Mouse (Mus musculus) heart, postnatal 36 days (tissue): Measurements from ENCODE around the gene Serinc4. TPM values are rescaled to one million over a fixed set of nuclear protein-coding genes. Genes with fewer than 3 reads are reported as not detected.

ENCODE experiments used
- DNase-seq, 2 experiments: peaks; one replicate each; pipeline ENCODE4 v3.0.0; 2021 to 2022
- intact Hi-C: fragments of 180-260 bp; cut with DNase I; formaldehyde crosslinking; loops from one replicate; pipeline ENCODE4 v1.15.1; 2025
- microRNA-seq, 2 experiments: library from miRNA; unstranded; fragments of <30 nt; microRNA quantifications; one replicate each; pipeline ENCODE4 v1.2.0; 2021; ENCODE audit warnings: borderline number of aligned reads in 2 of 2
- total RNA-seq, 2 experiments: library from RNA; stranded (reverse); gene quantifications; 2 replicates each; pipeline ENCODE4 v1.2.3; 2021

Gene Serinc4
- total RNA-seq, 2 experiments from 2014 or later: not detected

GRCm38 (mm10) chr2:121413387-121414042 is 43.1 kb downstream of the Serinc4 start, which contains the start of the genes Pdia3 and Catsper2:
Gene Pdia3 (plus strand): TSS chr2:121413775.
Gene Catsper2 (minus strand): TSS chr2:121413792.
- DNase-seq: peak; percentile 95 to 98
- intact Hi-C loops: loop anchor here (5.0 kb wide), 1 partner anchor 34 kb away; the partner anchor contains the start of gene Serf2

GRCm38 (mm10) chr2:121412843-121413386 is 43.7 kb downstream of the Serinc4 start:
- DNase-seq: no peak
- intact Hi-C loops: loop anchor here (5.0 kb wide), 1 partner anchor 34 kb away; the partner anchor contains the start of gene Serf2

GRCm38 (mm10) chr2:121408160-121408559 is 48.4 kb downstream of the Serinc4 start:
- DNase-seq: peak; percentile 33 to 48
- intact Hi-C loops: no loop called here

GRCm38 (mm10) chr2:121403296-121403695 is 53.3 kb downstream of the Serinc4 start:
- intact Hi-C loops: no loop called here
- DNase-seq: no peak

- DNase-seq: peak; percentile 72 to 86
- intact Hi-C loops: no loop called here
These were observed 60.0 kb downstream of the Serinc4 start for GRCm38 (mm10) chr2:121396624-121397023.

Small RNA genes within 50 kb of the gene (microRNA-seq; reads per million reads assigned to microRNA genes)
- 0 reads per million in 2 experiments for gene Gm22953

Other genes starting within 250 kb of the Serinc4 start
- 10 to 100 TPM; 32.8 to 34.7 TPM for gene Trp53bp1, start 185.4 kb downstream of the Serinc4 start, total RNA-seq
- 1 to 10 TPM; 3.9 to 4.4 TPM for gene Map1a, start 167.2 kb downstream of the Serinc4 start, total RNA-seq
- 10 to 100 TPM; 62.6 to 68.2 TPM for gene Ppip5k1, start 101.4 kb downstream of the Serinc4 start, total RNA-seq
- 1 to 10 TPM; 1.5 to 1.9 TPM for gene Ckmt1, start 99.1 kb downstream of the Serinc4 start, total RNA-seq
- not detected for gene Strc, start 69.6 kb downstream of the Serinc4 start, total RNA-seq
- 100 to 1,000 TPM; 121 to 152 TPM for gene Pdia3, start 43.0 kb downstream of the Serinc4 start, total RNA-seq
- gene Catsper2, start 43.0 kb downstream of the Serinc4 start, total RNA-seq: 1 to 10 TPM; 3.9 to 4.4 TPM
- gene Ell3, start 12.5 kb downstream of the Serinc4 start, total RNA-seq: not detected
- gene Serf2, start 7.6 kb downstream of the Serinc4 start, total RNA-seq: 100 to 1,000 TPM; 376 to 394 TPM
- gene Hypk, start 3.5 kb downstream of the Serinc4 start, total RNA-seq: 10 to 100 TPM; 23.5 to 23.6 TPM
- gene Mfap1b, start 17.3 kb upstream of the Serinc4 start, total RNA-seq: 10 to 100 TPM; 29.7 to 32.4 TPM
- gene Mfap1a, start 49.9 kb upstream of the Serinc4 start, total RNA-seq: 10 to 100 TPM; 28.6 to 34.1 TPM
- gene Wdr76, start 49.9 kb upstream of the Serinc4 start, total RNA-seq: 1 to 10 TPM; 2.4 to 2.6 TPM